Mouse (Mus musculus): Measurements from ENCODE around the gene Flvcr1. TPM values are rescaled to one million over a fixed set of nuclear protein-coding genes. Genes with fewer than 3 reads are reported as not detected.

Flvcr1 gene
- total RNA-seq, 1 experiment: 20.5 TPM

DNA sequence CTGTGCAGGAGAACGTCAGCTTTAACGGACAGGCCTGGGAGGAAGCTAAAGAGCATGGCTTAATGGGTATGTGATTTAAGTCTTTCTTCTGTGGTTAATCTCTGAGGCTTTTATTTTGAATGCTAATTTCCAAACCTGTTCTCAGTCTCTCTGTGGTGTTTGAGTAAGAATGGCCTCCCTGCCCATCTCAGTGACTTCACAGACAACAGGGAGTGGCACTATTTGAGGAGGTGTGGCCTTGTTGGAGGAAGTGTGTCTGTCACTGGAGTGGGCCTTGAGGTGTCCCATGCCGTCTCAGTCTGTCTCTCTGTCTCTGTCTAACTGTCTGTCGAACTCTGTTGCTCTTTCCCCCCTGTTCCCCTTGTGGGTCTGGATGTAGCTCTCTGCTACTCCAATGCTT, 39.2 kb upstream of the Flvcr1 start:
- no peak overlapping the region for H3K27ac ChIP-seq (ENCODE audit: insufficient read depth, low read depth, low read length, poor library complexity, severe bottlenecking)

DNA sequence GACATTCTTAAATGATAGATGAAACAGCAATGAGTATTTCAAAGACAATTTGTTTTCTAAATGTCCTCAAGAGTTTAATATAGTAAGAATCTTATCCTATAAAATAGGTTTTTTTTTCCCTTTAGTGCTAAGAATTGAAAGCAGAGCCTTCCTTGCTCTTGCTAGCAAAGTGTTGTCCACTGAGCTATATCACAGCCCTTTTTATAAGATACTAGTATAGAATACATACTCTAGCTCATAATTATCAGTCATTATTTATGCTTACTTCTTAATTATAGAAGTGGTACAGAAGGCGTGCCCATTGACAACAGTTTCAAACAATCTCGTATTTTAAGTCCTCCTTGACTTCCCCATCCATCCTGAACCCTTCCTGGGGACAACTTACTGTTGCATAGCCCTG, 38.6 kb upstream of the Flvcr1 start:
- Histone ChIP-seq H3K27ac (ENCODE audit: insufficient read depth, low read depth, low read length, poor library complexity, severe bottlenecking) (no peak overlapping the region), H3K9me3 (ENCODE audit: control insufficient read depth, insufficient read depth, low read depth, low read length) (no peaks in the 10 kb centered on the region), H3K4me1 (ENCODE audit: control insufficient read depth in 2 of 2, insufficient read depth in 2 of 2, low read length in 2 of 2, poor library complexity in 1 of 2) (peaks cover 5 to 8% of the 10 kb centered on the region in 2 experiments), H3K36me3 (ENCODE audit: control insufficient read depth, insufficient read depth, low read length, poor library complexity, severe bottlenecking) (peaks cover 26% of the 10 kb centered on the region), H3K4me3 (ENCODE audit: insufficient read depth in 1 of 2, low read depth in 1 of 2, low read length in 2 of 2, poor library complexity in 1 of 2, severe bottlenecking in 1 of 2) (peak overlapping the region in 1 of 2 experiments; percentile 7; a peak in 1 of 4 replicates), H3K9ac (ENCODE audit: insufficient read depth, low read depth, low read length, poor library complexity, severe bottlenecking) (no peak overlapping the region)
- TF ChIP-seq ZC3H11A (IDR thresholded peaks at IDR 0.05; ENCODE audit: borderline replicate concordance, low read depth, low read length) (no peak), ZNF384 (IDR thresholded peaks at IDR 0.05; ENCODE audit: low read depth, low read length) (peak; percentile 76; the same call in 1 of the 2 replicates)
- no peak for DNase-seq (ENCODE audit: low read depth, low spot score)
- in situ Hi-C loops (cut with MboI; ENCODE audit: low sequenced_read_pairs in 2 of 2, unreplicated experiment in 2 of 2): no loop called here

More for the DNA sequence above, 39.2 kb upstream of the Flvcr1 start:
- in situ Hi-C loops (cut with MboI; ENCODE audit: low sequenced_read_pairs in 2 of 2, unreplicated experiment in 2 of 2): no loop called here
- TF ChIP-seq MAFK (IDR thresholded peaks at IDR 0.05; ENCODE audit: insufficient read depth, low read depth, low read length) (no peak), ZC3H11A (IDR thresholded peaks at IDR 0.05; ENCODE audit: borderline replicate concordance, low read depth, low read length) (no peak), ZNF384 (IDR thresholded peaks at IDR 0.05; ENCODE audit: low read depth, low read length) (no peak), CHD2 (IDR thresholded peaks at IDR 0.05; ENCODE audit: low read depth, low read length) (no peak)
- peak; percentile 48 for DNase-seq (ENCODE audit: low read depth, low spot score)
- Histone ChIP-seq H3K4me3 (ENCODE audit: insufficient read depth in 1 of 2, low read depth in 1 of 2, low read length in 2 of 2, poor library complexity in 1 of 2, severe bottlenecking in 1 of 2) (0 out of 4 replicates have a peak overlapping the region, but pooled peaks of 1 of the 2 experiments have one; percentile 7), H3K36me3 (ENCODE audit: control insufficient read depth, insufficient read depth, low read length, poor library complexity, severe bottlenecking) (peaks cover 32% of the 10 kb centered on the region), H3K9me3 (ENCODE audit: control insufficient read depth, insufficient read depth, low read depth, low read length) (no peaks in the 10 kb centered on the region), H3K9ac (ENCODE audit: insufficient read depth, low read depth, low read length, poor library complexity, severe bottlenecking) (no peak overlapping the region), H3K4me1 (ENCODE audit: control insufficient read depth in 2 of 2, insufficient read depth in 2 of 2, low read length in 2 of 2, poor library complexity in 1 of 2) (peaks cover 7 to 8% of the 10 kb centered on the region in 2 experiments)

DNA sequence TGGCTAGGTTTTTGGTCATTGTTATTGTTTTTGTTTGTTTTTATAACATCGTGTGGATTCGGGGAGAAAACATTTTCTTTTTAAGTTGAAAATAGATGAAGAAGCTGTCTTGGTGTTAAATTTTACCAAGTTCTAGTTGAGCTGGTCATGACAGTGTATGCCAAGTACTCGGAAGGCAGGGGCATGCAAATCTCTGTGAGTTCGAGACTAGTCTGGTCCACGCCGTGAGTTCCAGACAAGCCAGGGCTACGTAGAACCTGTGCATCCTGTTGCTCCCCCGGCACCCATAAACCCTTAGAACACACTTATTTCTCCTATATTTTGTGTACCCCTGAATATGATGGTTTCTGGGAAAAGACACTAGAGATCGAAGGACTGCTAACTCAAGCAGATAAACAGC, 37.7 kb upstream of the Flvcr1 start:
- in situ Hi-C loops (cut with MboI; ENCODE audit: low sequenced_read_pairs in 2 of 2, unreplicated experiment in 2 of 2): no loop called here
- peak overlapping the region; percentile 93 to 99 for H3K4me3 ChIP-seq (ENCODE audit: insufficient read depth in 1 of 2, low read depth in 1 of 2, low read length in 2 of 2, poor library complexity in 1 of 2, severe bottlenecking in 1 of 2)
- H3K9ac ChIP-seq (ENCODE audit: insufficient read depth, low read depth, low read length, poor library complexity, severe bottlenecking): peak overlapping the region; percentile 97
- H3K27ac ChIP-seq (ENCODE audit: insufficient read depth, low read depth, low read length, poor library complexity, severe bottlenecking): no peak overlapping the region
- no peaks in the 10 kb centered on the region for H3K9me3 ChIP-seq (ENCODE audit: control insufficient read depth, insufficient read depth, low read depth, low read length)
- DNase-seq (ENCODE audit: low read depth, low spot score): no peak
- TF ChIP-seq HCFC1 (IDR thresholded peaks at IDR 0.05; ENCODE audit: borderline replicate concordance, insufficient read depth, low read length) (no peak), ZNF384 (IDR thresholded peaks at IDR 0.05; ENCODE audit: low read depth, low read length) (no peak), ZC3H11A (IDR thresholded peaks at IDR 0.05; ENCODE audit: borderline replicate concordance, low read depth, low read length) (no peak), MAFK (IDR thresholded peaks at IDR 0.05; ENCODE audit: insufficient read depth, low read depth, low read length) (no peak), CHD2 (IDR thresholded peaks at IDR 0.05; ENCODE audit: low read depth, low read length) (no peak)
- H3K4me1 ChIP-seq (ENCODE audit: control insufficient read depth in 2 of 2, insufficient read depth in 2 of 2, low read length in 2 of 2, poor library complexity in 1 of 2): peaks cover 4 to 8% of the 10 kb centered on the region in 2 experiments; a peak in 3 of 4 replicates
- peaks cover 17% of the 10 kb centered on the region for H3K36me3 ChIP-seq (ENCODE audit: control insufficient read depth, insufficient read depth, low read length, poor library complexity, severe bottlenecking)

DNA sequence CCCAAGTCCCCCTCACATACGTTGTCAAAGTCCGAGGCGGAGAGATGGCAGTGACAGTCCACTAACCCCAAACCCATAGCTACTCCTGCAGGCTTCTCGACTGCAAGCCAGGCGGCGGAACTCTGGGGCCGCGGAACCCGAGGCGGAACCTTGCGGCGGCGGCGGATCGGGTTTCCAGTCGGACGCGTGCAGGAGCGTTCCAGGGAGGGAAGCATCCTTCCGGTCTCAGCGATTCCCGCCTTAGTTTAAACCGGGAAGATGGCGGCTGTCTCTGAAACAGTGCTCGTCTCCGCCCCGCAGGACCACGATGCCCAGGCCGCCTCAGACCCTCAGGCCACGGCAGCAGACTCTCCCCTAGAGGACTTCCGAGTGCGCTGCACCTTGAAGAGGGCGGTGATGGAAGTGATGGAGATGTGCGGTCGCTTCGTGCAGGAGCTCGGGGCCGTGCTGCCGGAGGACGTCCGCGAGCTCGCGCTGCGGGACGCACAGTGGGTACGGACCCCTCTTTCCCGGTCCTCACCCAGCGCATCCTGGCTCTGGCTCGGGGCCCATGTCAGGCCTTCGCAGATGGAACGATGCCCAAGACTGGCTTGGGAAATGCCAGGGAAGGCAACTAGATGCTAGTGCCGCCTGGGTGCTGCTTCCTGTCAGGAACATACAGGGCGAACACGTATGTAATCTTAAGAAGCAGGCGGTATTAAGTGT, 37.0 kb upstream of the Flvcr1 start, which contains the start of the genes Tatdn3 and Nsl1:
Gene Tatdn3, minus strand, starts transcription at position 152 of the 705 bp plus-strand sequence.
Gene Nsl1, plus strand, starts transcription at position 232 of the 705 bp plus-strand sequence.
- peak; percentile 75 for DNase-seq (ENCODE audit: low read depth, low spot score)
- Histone ChIP-seq H3K36me3 (ENCODE audit: control insufficient read depth, insufficient read depth, low read length, poor library complexity, severe bottlenecking) (peaks cover 14% of the 10 kb centered on the region), H3K27ac (ENCODE audit: insufficient read depth, low read depth, low read length, poor library complexity, severe bottlenecking) (peak within 1 kb of the TSS; percentile 67; the same call in 1 of the 2 replicates), H3K4me1 (ENCODE audit: control insufficient read depth in 2 of 2, insufficient read depth in 2 of 2, low read length in 2 of 2, poor library complexity in 1 of 2) (peaks cover 4 to 8% of the 10 kb centered on the region in 2 experiments; a peak in 3 of 4 replicates), H3K9ac (ENCODE audit: insufficient read depth, low read depth, low read length, poor library complexity, severe bottlenecking) (peak within 1 kb of the TSS; percentile 97), H3K4me3 (ENCODE audit: insufficient read depth in 1 of 2, low read depth in 1 of 2, low read length in 2 of 2, poor library complexity in 1 of 2, severe bottlenecking in 1 of 2) (peak within 1 kb of the TSS; percentile 93 to 99), H3K9me3 (ENCODE audit: control insufficient read depth, insufficient read depth, low read depth, low read length) (no peaks in the 10 kb centered on the region)
- TF ChIP-seq CHD2 (IDR thresholded peaks at IDR 0.05; ENCODE audit: low read depth, low read length) (0 out of 2 replicates have a peak, but pooled peaks have one; percentile 27), ZC3H11A (IDR thresholded peaks at IDR 0.05; ENCODE audit: borderline replicate concordance, low read depth, low read length) (no peak), HCFC1 (IDR thresholded peaks at IDR 0.05; ENCODE audit: borderline replicate concordance, insufficient read depth, low read length) (peak; percentile 87; the same call in 1 of the 2 replicates), ZNF384 (IDR thresholded peaks at IDR 0.05; ENCODE audit: low read depth, low read length) (no peak), MAFK (IDR thresholded peaks at IDR 0.05; ENCODE audit: insufficient read depth, low read depth, low read length) (no peak)
- in situ Hi-C loops (cut with MboI; ENCODE audit: low sequenced_read_pairs in 2 of 2, unreplicated experiment in 2 of 2): no loop called here

Measured in ES-E14 (cell line).